Mouse (Mus musculus) kidney, postnatal 14 days (tissue): ENCODE measurements at regions not wholly inside any gene's neighbourhood (a gene's known extent, or its start where the extent isn't known, plus 50 kb on each side); places are given as distances from the start of the nearest gene placed in this dataset.

ENCODE experiments used
- DNase-seq: peaks from one replicate; pipeline ENCODE4 v3.0.0; 2022; ENCODE audit warnings: mixed read lengths

DNA sequence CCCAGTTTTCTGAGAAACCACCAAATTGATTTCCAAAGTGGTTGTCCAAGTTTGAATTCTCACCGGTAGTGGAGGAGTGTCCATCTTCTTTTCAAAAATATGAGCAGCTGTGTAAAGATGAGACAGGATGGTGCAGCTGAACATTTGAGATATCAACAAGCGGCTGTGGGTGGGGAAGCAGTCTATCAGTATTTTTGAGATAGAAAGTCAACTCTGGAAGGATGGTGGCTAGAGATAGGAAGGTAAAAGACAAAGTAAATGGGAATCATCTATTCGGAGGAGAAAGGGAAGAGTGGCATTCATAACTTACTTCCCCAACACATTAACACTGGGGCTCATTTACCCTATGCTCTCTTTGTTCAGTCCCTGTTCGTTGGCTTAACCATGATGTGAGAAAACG, 146.9 kb upstream of the Gmnc start:
- DNase-seq = no peak

GRCm38 (mm10) chr16:27138987-27139386, 147.5 kb upstream of the Gmnc start:
- DNase-seq = no peak

- DNase-seq = peak; percentile 52
Observed at GRCm38 (mm10) chr16:27140037-27140436, 148.6 kb upstream of the Gmnc start.

DNA sequence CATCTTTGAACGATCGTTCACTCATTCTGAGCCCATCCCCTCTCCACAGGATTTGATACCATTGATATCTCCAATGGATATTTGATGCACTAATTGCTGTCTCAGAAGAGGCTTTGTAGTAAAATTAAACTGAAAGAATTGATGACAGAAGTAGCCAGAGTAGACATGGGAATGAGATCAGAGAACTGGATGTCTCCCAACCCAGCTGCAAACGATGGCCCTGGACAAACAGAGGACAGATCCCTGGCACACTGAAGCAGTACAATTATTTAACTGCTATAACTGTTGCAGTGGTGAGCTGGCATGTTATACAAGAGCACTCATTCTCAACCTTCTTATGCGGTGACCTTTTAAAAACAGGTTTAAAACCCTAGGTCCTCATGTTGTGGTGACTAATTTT, 151.5 kb upstream of the Ostn start:
- no peak for DNase-seq

DNA sequence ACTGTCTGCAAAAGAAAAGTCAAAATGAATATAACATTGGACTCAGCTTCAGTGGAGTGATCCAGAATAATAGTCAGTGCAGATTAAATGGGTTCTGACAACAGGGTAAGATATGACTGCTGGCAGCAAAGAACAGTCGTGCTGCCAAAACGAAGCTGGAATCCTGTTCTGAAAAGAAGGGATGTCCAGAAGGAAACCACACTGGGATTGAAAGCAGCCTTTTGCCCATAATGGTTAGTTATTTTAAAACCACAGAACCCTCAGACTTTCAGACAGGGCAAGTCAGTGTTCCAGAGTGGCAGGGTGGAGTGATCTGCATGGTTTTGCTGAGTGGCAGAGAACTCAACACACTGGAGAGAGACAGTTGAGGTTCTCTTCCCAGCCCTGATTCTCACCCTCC, 111.6 kb upstream of the Ostn start:
- DNase-seq = no peak
